Mouse (Mus musculus): ENCODE measurements at regions not wholly inside any gene's neighbourhood (a gene's known extent, or its start where the extent isn't known, plus 50 kb on each side); places are given as distances from the start of the nearest gene placed in this dataset.

- ATAC-seq (replicated peaks; ENCODE audit: low FRiP score, poor library complexity, severe bottlenecking) = no peak
Measured at GRCm38 (mm10) chr2:166218783-166219182, 63.3 kb upstream of the Sulf2 start.

- no peak for ATAC-seq (replicated peaks; ENCODE audit: low FRiP score, poor library complexity, severe bottlenecking)
Measured at GRCm38 (mm10) chr2:166216512-166216865, 61.0 kb upstream of the Sulf2 start.

DNA sequence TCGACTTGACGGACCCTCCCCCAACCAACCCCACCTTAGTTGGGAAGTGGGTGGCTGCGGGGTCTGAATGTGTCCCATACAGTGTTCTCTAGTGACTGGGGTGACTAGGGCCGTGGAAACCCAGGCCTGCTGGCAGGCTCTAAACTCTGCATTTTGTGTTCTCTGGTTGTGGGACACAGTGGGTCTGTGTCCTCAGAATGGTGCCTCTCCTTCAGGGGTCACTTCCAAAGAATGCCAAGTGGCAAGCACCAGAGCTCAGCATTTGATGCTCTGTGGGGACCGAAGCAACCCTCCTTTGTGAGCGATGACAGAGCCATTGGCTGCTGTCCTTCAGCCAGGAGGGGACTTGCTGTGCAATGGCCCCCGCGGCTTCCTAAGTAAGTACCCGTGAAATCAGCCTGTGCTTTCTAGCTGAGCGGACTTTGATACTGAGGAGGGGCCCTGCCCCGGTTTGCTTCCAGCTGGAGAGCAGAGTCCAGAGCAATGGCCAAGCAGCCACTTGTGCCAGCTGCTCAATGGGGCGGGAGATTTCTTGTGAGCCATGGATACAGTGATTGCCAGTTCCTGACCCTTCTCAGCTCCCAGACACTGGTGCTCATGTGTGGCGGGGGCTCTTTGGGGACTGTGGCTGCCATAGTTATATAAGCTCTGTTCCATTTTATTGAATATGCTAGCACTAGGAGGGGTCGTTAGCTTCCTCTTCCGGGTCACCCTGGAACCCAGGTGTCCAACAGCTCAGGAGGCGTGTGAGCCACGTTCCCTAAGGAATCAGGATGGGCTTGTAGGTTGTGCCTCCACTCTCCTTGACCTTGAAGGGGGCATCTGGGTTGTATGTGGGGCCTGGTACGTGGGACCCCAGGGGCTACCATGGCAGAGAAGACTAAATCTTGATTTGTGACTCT is 60.4 kb upstream of the Sulf2 start:
- ATAC-seq (replicated peaks; ENCODE audit: low FRiP score, poor library complexity, severe bottlenecking) = no peak

GRCm38 (mm10) chr2:166215191-166215590 is 59.7 kb upstream of the Sulf2 start:
- ATAC-seq (replicated peaks; ENCODE audit: low FRiP score, poor library complexity, severe bottlenecking) = no peak

DNA sequence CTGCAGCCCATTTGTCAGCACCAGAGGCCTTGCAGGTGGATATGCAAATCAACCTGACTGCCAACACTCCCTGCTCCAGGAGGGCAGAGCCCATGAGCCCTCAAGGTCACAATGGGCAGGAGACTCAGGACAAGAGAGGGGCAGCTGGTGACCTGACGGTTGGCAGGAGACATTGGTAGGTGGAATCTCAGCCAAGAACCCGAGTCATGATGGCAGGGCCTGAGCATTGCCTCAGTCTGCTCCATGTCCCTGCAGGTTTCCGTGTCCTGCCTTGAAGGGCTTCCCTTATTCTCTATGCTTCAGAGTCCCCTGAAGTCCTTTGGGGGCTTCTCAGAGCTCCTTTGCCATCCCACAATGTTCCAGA is 51.7 kb upstream of the Sulf2 start:
- ATAC-seq (replicated peaks; ENCODE audit: low FRiP score, poor library complexity, severe bottlenecking) = no peak

DNA sequence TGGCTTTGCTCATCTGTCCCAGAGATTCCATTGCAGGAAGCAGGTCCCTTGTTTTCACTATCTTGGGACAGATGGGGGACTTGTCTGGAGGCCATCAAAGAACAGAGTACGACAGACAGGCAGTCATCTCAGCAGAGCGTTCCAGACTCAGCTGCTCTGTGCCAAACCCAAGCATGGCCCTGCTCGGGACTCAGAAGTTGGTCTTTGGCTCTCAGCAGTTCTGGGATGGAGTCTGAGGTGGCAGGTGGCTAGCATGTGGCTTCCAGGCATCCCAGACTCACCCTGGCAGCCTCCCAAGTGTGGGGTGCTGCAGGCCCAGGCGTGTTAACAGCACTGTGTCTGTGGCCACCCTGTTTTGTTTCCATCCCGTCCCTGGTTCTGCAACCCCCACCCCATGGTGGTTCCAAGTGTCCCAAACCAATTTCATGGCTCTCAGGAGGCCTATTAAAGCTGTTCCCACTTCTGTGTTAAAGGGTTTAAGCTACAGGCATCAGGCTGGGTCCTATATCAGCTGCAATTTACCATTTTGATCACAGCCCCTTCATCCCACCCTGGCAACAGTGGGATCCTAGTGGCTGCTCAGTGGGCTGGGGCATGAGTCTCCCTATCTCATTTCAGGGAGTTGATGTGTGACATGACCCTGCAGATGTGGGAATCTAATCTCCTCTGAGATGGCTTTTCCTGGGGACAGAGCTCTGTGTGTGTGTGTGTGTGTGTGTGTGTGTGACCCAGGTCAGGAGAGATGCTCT is 51.1 kb upstream of the Sulf2 start:
- no peak for ATAC-seq (replicated peaks; ENCODE audit: low FRiP score, poor library complexity, severe bottlenecking)
